Mouse (Mus musculus) CH12.LX (cell line): Measurements from ENCODE around the gene Poln. TPM values are rescaled to one million over a fixed set of nuclear protein-coding genes. Genes with fewer than 3 reads are reported as not detected.

Experiments
- DNase-seq: peaks from one replicate; pipeline ENCODE4 v3.0.0-alpha.2; 2013; ENCODE audit errors: extremely low read depth
- H3K27ac ChIP-seq: 2 replicates; pipeline ENCODE4 v1.5.1; 2012; ENCODE audit warnings: low read depth, mild to moderate bottlenecking, control low read depth, moderate library complexity; ENCODE audit not compliant: insufficient read depth
- H3K27me3 ChIP-seq: replicated peaks from 2 replicates; pipeline ENCODE3; 2012; ENCODE audit warnings: inconsistent platforms
- H3K36me3 ChIP-seq, 2 experiments: replicated peaks in 1 of 2; 2 replicates each; pipeline versions ENCODE3 to v1.6.1; 2012; ENCODE audit warnings: inconsistent platforms in 1 of 2, low read length in 1 of 2, mild to moderate bottlenecking in 1 of 2, mixed read lengths in 1 of 2, moderate library complexity in 1 of 2; ENCODE audit not compliant: control insufficient read depth in 1 of 2, insufficient read depth in 1 of 2
- H3K4me1 ChIP-seq, 2 experiments: 2 replicates each; pipeline ENCODE4 v1.6.1; 2012; ENCODE audit warnings: inconsistent platforms in 1 of 2, moderate library complexity in 1 of 2; ENCODE audit not compliant: insufficient read depth in 2 of 2, control insufficient read depth in 1 of 2
- H3K4me2 ChIP-seq: 2 replicates; pipeline ENCODE4 v1.6.1; 2012; ENCODE audit warnings: low read depth, mild to moderate bottlenecking, control low read depth; ENCODE audit not compliant: poor library complexity, insufficient read depth, severe bottlenecking
- H3K4me3 ChIP-seq, 3 experiments: fragments of 150-350 bp in 1 of 3; sonication (generic) in 1 of 3; replicated peaks in 1 of 3; 2 replicates each; pipeline versions ENCODE3 to v1.5.1; 2011 to 2012; ENCODE audit warnings: low read depth in 2 of 3, low read length in 2 of 3, mild to moderate bottlenecking in 2 of 3, moderate library complexity in 2 of 3, control low read depth in 1 of 3, improper control_type of control experiment in 1 of 3, inconsistent platforms in 1 of 3, mixed read lengths in 1 of 3; ENCODE audit not compliant: poor library complexity in 1 of 3
- H3K79me2 ChIP-seq: replicated peaks from 2 replicates; pipeline ENCODE4 v1.6.1; 2012; ENCODE audit warnings: mild to moderate bottlenecking, moderate library complexity; ENCODE audit not compliant: control insufficient read depth, poor library complexity, insufficient read depth, severe bottlenecking; ENCODE audit errors: extremely low read depth
- H3K9ac ChIP-seq: 2 replicates; pipeline ENCODE4 v1.6.1; 2012; ENCODE audit warnings: low read depth, mild to moderate bottlenecking, control low read depth, moderate library complexity; ENCODE audit not compliant: insufficient read depth
- H3K9me3 ChIP-seq: replicated peaks from 2 replicates; pipeline ENCODE3; 2012; ENCODE audit warnings: low read length, inconsistent platforms, mixed read lengths
- BHLHE40 ChIP-seq: IDR thresholded peaks from 2 replicates; pipeline ENCODE4 v1.6.1; 2011; ENCODE audit warnings: mild to moderate bottlenecking, low read depth, low read length, improper control_type of control experiment
- CHD1 ChIP-seq: IDR thresholded peaks from 2 replicates; pipeline ENCODE4 v1.6.1; 2012; ENCODE audit warnings: low read depth, low read length, improper control_type of control experiment, inconsistent platforms
- CHD2 ChIP-seq: IDR thresholded peaks from 2 replicates; pipeline ENCODE4 v1.6.1; 2011; ENCODE audit warnings: low read length, improper control_type of control experiment
- CTCF ChIP-seq, 2 experiments: IDR thresholded peaks in 1 of 2; conservative IDR thresholded peaks in 1 of 2; 2 replicates each; pipeline ENCODE4 v1.5.1; 2011 to 2012; ENCODE audit warnings: low read depth in 2 of 2, low read length in 2 of 2, improper control_type of control experiment in 1 of 2, inconsistent platforms in 1 of 2, mild to moderate bottlenecking in 1 of 2, moderate library complexity in 1 of 2
- E2F4 ChIP-seq: IDR thresholded peaks from 2 replicates; pipeline ENCODE4 v1.6.1; 2011; ENCODE audit warnings: low read depth, low read length, improper control_type of control experiment; ENCODE audit not compliant: insufficient replicate concordance
- ELF1 ChIP-seq: IDR thresholded peaks from 2 replicates; pipeline ENCODE4 v1.6.1; 2014; ENCODE audit warnings: low read depth, mild to moderate bottlenecking, inconsistent platforms, low read length, improper control_type of control experiment
- EP300 ChIP-seq: IDR thresholded peaks from 2 replicates; pipeline ENCODE4 v1.6.1; 2011; ENCODE audit warnings: low read length, improper control_type of control experiment
- ETS1 ChIP-seq: conservative IDR thresholded peaks from 2 replicates; pipeline ENCODE4 v1.6.1; 2012; ENCODE audit warnings: low read depth, mild to moderate bottlenecking, inconsistent platforms, low read length, improper control_type of control experiment, moderate library complexity
- GABPA ChIP-seq: IDR thresholded peaks from 2 replicates; pipeline ENCODE4 v1.6.1; 2012; ENCODE audit warnings: low read depth, low read length, improper control_type of control experiment, inconsistent platforms; ENCODE audit not compliant: insufficient replicate concordance
- HCFC1 ChIP-seq: IDR thresholded peaks from 2 replicates; pipeline ENCODE4 v1.6.1; 2012; ENCODE audit warnings: low read depth, mild to moderate bottlenecking, inconsistent platforms, low read length, improper control_type of control experiment
- IRF4 ChIP-seq: IDR thresholded peaks from 2 replicates; pipeline ENCODE4 v1.6.1; 2014; ENCODE audit warnings: low read depth, mild to moderate bottlenecking, inconsistent platforms, low read length, improper control_type of control experiment
- JUN ChIP-seq: IDR thresholded peaks from 2 replicates; pipeline ENCODE4 v1.6.1; 2011; ENCODE audit warnings: low read depth, mild to moderate bottlenecking, low read length, improper control_type of control experiment, moderate library complexity; ENCODE audit not compliant: insufficient read depth
- JUND ChIP-seq: conservative IDR thresholded peaks from 2 replicates; pipeline ENCODE4 v1.6.1; 2011; ENCODE audit warnings: low read depth, low read length, improper control_type of control experiment
- KAT2A ChIP-seq: IDR thresholded peaks from 2 replicates; pipeline ENCODE4 v1.6.1; 2012; ENCODE audit warnings: low read length, improper control_type of control experiment, inconsistent platforms; ENCODE audit not compliant: insufficient replicate concordance
- MAFK ChIP-seq: IDR thresholded peaks from 2 replicates; pipeline ENCODE4 v1.6.1; 2011; ENCODE audit warnings: low read length, improper control_type of control experiment; ENCODE audit not compliant: insufficient replicate concordance
- MAX ChIP-seq: IDR thresholded peaks from 2 replicates; pipeline ENCODE4 v1.6.1; 2011; ENCODE audit warnings: low read length, improper control_type of control experiment
- MAZ ChIP-seq: IDR thresholded peaks from 2 replicates; pipeline ENCODE4 v1.6.1; 2012; ENCODE audit warnings: low read depth, mild to moderate bottlenecking, inconsistent platforms, low read length, improper control_type of control experiment, moderate library complexity
- MEF2A ChIP-seq: IDR thresholded peaks from 2 replicates; pipeline ENCODE4 v1.6.1; 2014; ENCODE audit warnings: low read depth, mild to moderate bottlenecking, inconsistent platforms, low read length, improper control_type of control experiment, borderline replicate concordance
- MXI1 ChIP-seq: IDR thresholded peaks from 2 replicates; pipeline ENCODE4 v1.6.1; 2011; ENCODE audit warnings: mild to moderate bottlenecking, low read depth, low read length, improper control_type of control experiment
- MYC ChIP-seq: IDR thresholded peaks from 2 replicates; pipeline ENCODE4 v1.6.1; 2011; ENCODE audit warnings: low read depth, mild to moderate bottlenecking, improper control_type of control experiment, low read length
- NELFE ChIP-seq: IDR thresholded peaks from 2 replicates; pipeline ENCODE4 v1.6.1; 2011; ENCODE audit warnings: low read depth, low read length, improper control_type of control experiment
- NRF1 ChIP-seq: IDR thresholded peaks from 2 replicates; pipeline ENCODE4 v1.6.1; 2014; ENCODE audit warnings: low read depth, mild to moderate bottlenecking, inconsistent platforms, low read length, improper control_type of control experiment, moderate library complexity
- PAX5 ChIP-seq: IDR thresholded peaks from 2 replicates; pipeline ENCODE4 v1.6.1; 2012; ENCODE audit warnings: low read length, inconsistent platforms, mixed read lengths
- POLR2A ChIP-seq: IDR thresholded peaks from 2 replicates; pipeline ENCODE4 v1.6.1; 2011; ENCODE audit warnings: low read depth, mild to moderate bottlenecking, improper control_type of control experiment, low read length
- POLR2AphosphoS2 ChIP-seq: IDR thresholded peaks from 2 replicates; pipeline ENCODE4 v1.6.1; 2011; ENCODE audit warnings: low read depth, low read length, improper control_type of control experiment
- RAD21 ChIP-seq: IDR thresholded peaks from 2 replicates; pipeline ENCODE4 v1.6.1; 2011; ENCODE audit warnings: low read depth, mild to moderate bottlenecking, low read length, improper control_type of control experiment, moderate library complexity
- RCOR1 ChIP-seq: conservative IDR thresholded peaks from 2 replicates; pipeline ENCODE4 v1.6.1; 2012; ENCODE audit warnings: low read depth, mild to moderate bottlenecking, inconsistent platforms, low read length, improper control_type of control experiment
- SIN3A ChIP-seq: IDR thresholded peaks from 2 replicates; pipeline ENCODE4 v1.6.1; 2012; ENCODE audit warnings: low read length, improper control_type of control experiment, inconsistent platforms
- SMC3 ChIP-seq: IDR thresholded peaks from 2 replicates; pipeline ENCODE4 v1.6.1; 2011; ENCODE audit warnings: low read depth, low read length, improper control_type of control experiment
- TBP ChIP-seq: conservative IDR thresholded peaks from 2 replicates; pipeline ENCODE4 v1.6.1; 2011; ENCODE audit warnings: low read depth, low read length, improper control_type of control experiment
- TCF12 ChIP-seq: IDR thresholded peaks from 2 replicates; pipeline ENCODE4 v1.6.1; 2014; ENCODE audit warnings: low read depth, mild to moderate bottlenecking, inconsistent platforms, low read length, improper control_type of control experiment
- UBTF ChIP-seq: IDR thresholded peaks from 2 replicates; pipeline ENCODE4 v1.6.1; 2012; ENCODE audit warnings: low read depth, mild to moderate bottlenecking, inconsistent platforms, low read length, improper control_type of control experiment, moderate library complexity
- USF1 ChIP-seq: IDR thresholded peaks from 2 replicates; pipeline ENCODE4 v1.6.1; 2014; ENCODE audit warnings: low read depth, mild to moderate bottlenecking, inconsistent platforms, low read length, improper control_type of control experiment
- USF2 ChIP-seq: conservative IDR thresholded peaks from 2 replicates; pipeline ENCODE4 v1.6.1; 2011; ENCODE audit warnings: low read depth, low read length, improper control_type of control experiment
- ZC3H11A ChIP-seq: IDR thresholded peaks from 2 replicates; pipeline ENCODE4 v1.6.1; 2012; ENCODE audit warnings: low read depth, mild to moderate bottlenecking, inconsistent platforms, low read length, improper control_type of control experiment
- ZKSCAN1 ChIP-seq: IDR thresholded peaks from 2 replicates; pipeline ENCODE4 v1.6.1; 2012; ENCODE audit warnings: low read depth, inconsistent platforms, low read length, improper control_type of control experiment, borderline replicate concordance
- ZMIZ1 ChIP-seq: IDR thresholded peaks from 2 replicates; pipeline ENCODE4 v1.6.1; 2012; ENCODE audit warnings: low read depth, mild to moderate bottlenecking, inconsistent platforms, low read length, improper control_type of control experiment
- ZNF384 ChIP-seq: IDR thresholded peaks from 2 replicates; pipeline ENCODE4 v1.6.1; 2012; ENCODE audit warnings: low read depth, low read length, improper control_type of control experiment, inconsistent platforms
- dilution Hi-C: fragments of 300-500 bp; cut with MboI; formaldehyde crosslinking; loops from 2 replicates; pipeline ENCODE4 v1.14.3; 2020; ENCODE audit warnings: low sequenced_read_pairs; ENCODE audit not compliant: extremely low pct_unique_long_range_greater_than_20kb, extremely low pct_ligation_motif_present
- in situ Hi-C: fragments of 300-500 bp; cut with MboI; formaldehyde crosslinking; loops from 3 replicates; pipeline ENCODE4 v1.14.3; 2019; ENCODE audit warnings: low sequenced_read_pairs, low pct_ligation_motif_present, low pct_unique_long_range_greater_than_20kb, mixed read lengths
- polyA plus RNA-seq: library from polyadenylated mRNA; unstranded; fragments of >175 nt; gene quantifications from 2 replicates; pipeline ENCODE4 v1.2.1, GENCODE M21; 2012; ENCODE audit warnings: low read depth; ENCODE audit not compliant: insufficient read length
- total RNA-seq, 2 experiments: library from RNA; depleted of rRNA; stranded (reverse); fragments of 300-350 nt in 1 of 2; fragments of >200 nt in 1 of 2; gene quantifications; 2 replicates each; pipeline ENCODE4 v1.2.3; 2012 to 2014

Poln gene
- total and polyA plus RNA-seq, 3 experiments: 0.25 to 0.64 (median 0.39) TPM

GRCm38 (mm10) chr5:34187601-34188316, 18.5 kb upstream of the Poln start, which contains the start of gene Mxd4:
Gene Mxd4 (minus strand): TSS chr5:34187720.
- H3K4me1 ChIP-seq: peaks cover 28 to 49% of the 10 kb centered on the region in 2 experiments
- H3K79me2 ChIP-seq: no peaks in the 10 kb centered on the region
- peaks cover 0 to 2% of the 10 kb centered on the region in 2 experiments for H3K36me3 ChIP-seq
- H3K9me3 ChIP-seq: no peaks in the 10 kb centered on the region
- H3K27me3 ChIP-seq: peaks cover 14% of the 10 kb centered on the region
- dilution Hi-C loops: no loop called here
- peak; percentile 76 for TF ChIP-seq POLR2A
- TF ChIP-seq USF2: peak; percentile 37
- peak; percentile 51 for TF ChIP-seq NRF1
- peak; percentile 63; the same call in 1 of the 2 replicates for TF ChIP-seq MYC
- TF ChIP-seq TCF12: peak; percentile 39
- no peak for TF ChIP-seq GABPA
- no peak for TF ChIP-seq MAZ
- no peak for TF ChIP-seq RCOR1
- no peak for TF ChIP-seq CHD1
- TF ChIP-seq ZKSCAN1: no peak
- TF ChIP-seq POLR2AphosphoS2: no peak
- TF ChIP-seq ETS1: no peak
- peak; percentile 84 for TF ChIP-seq BHLHE40
- TF ChIP-seq EP300: no peak
- no peak for TF ChIP-seq RAD21
- no peak for TF ChIP-seq ZNF384
- TF ChIP-seq MEF2A: peak; percentile 49; the same call in 1 of the 2 replicates
- TF ChIP-seq MAFK: no peak
- TF ChIP-seq E2F4: no peak
- TF ChIP-seq ZMIZ1: 0 out of 2 replicates have a peak, but pooled peaks have one; percentile 62
- no peak for TF ChIP-seq SMC3
- TF ChIP-seq MAX: peak; percentile 98
- no peak for TF ChIP-seq ZC3H11A
- no peak for TF ChIP-seq JUN
- no peak for TF ChIP-seq IRF4
- peak; percentile 40; the same call in 1 of the 2 replicates for TF ChIP-seq ELF1
- TF ChIP-seq SIN3A: peak; percentile 93
- peak; percentile 53 for TF ChIP-seq NELFE
- peak; percentile 71 for TF ChIP-seq USF1
- 0 out of 2 replicates have a peak, but pooled peaks have one; percentile 10 for TF ChIP-seq KAT2A
- no peak for TF ChIP-seq CTCF (conservative IDR thresholded peaks at IDR 0.05 in 1 of 2, IDR thresholded peaks at IDR 0.05 in 1 of 2; ENCODE audit: low read depth in 2 of 2, low read length in 2 of 2)
- no peak for TF ChIP-seq HCFC1
- no peak; the same call in 1 of the 2 replicates for TF ChIP-seq UBTF
- no peak for TF ChIP-seq TBP
- no peak for TF ChIP-seq PAX5
- TF ChIP-seq MXI1: peak; percentile 96
- peak; percentile 86; the same call in 1 of the 2 replicates for TF ChIP-seq CHD2
- TF ChIP-seq JUND: no peak
- TF ChIP-seq, all 38 proteins: peak for 16
- peak within 1 kb of the TSS; percentile 81 for H3K4me2 ChIP-seq
- peak within 1 kb of the TSS; percentile 70 to 87 (median 85) for H3K4me3 ChIP-seq
- in situ Hi-C loops: no loop called here
- H3K27ac ChIP-seq: peak within 1 kb of the TSS; percentile 44
- DNase-seq: peak; percentile 99
- peak within 1 kb of the TSS; percentile 67 for H3K9ac ChIP-seq
